Mouse (Mus musculus): ENCODE data around the gene Dhx32.
"Not testable (repeated sequence)": the region's sequence is repeated elsewhere in the genome, so short reads cannot be mapped to it uniquely, and the experiment has no call there.

Gene Dhx32

GRCm38 (mm10) chr7:133730324-133731191 is 52.0 kb downstream of the Dhx32 start:
- in situ Hi-C loops (cut with MboI; ENCODE audit: low sequenced_read_pairs) = no loop called here

GRCm38 (mm10) chr7:133729351-133729750 is 53.2 kb downstream of the Dhx32 start:
- in situ Hi-C loops (cut with MboI; ENCODE audit: low sequenced_read_pairs) = no loop called here

- in situ Hi-C loops (cut with MboI; ENCODE audit: low sequenced_read_pairs) = no loop called here
These were observed 55.5 kb downstream of the Dhx32 start for GRCm38 (mm10) chr7:133727027-133727426.

GRCm38 (mm10) chr7:133725571-133725970 is 57.0 kb downstream of the Dhx32 start:
- in situ Hi-C loops (cut with MboI; ENCODE audit: low sequenced_read_pairs) = no loop called here

GRCm38 (mm10) chr7:133724844-133725243 is 57.7 kb downstream of the Dhx32 start:
- in situ Hi-C loops (cut with MboI; ENCODE audit: low sequenced_read_pairs) = no loop called here

- in situ Hi-C loops (cut with MboI; ENCODE audit: low sequenced_read_pairs) = no loop called here
These were observed 61.9 kb downstream of the Dhx32 start for GRCm38 (mm10) chr7:133720616-133721015.

GRCm38 (mm10) chr7:133718580-133718979 is 63.9 kb downstream of the Dhx32 start:
- in situ Hi-C loops (cut with MboI; ENCODE audit: low sequenced_read_pairs) = no loop called here

GRCm38 (mm10) chr7:133715387-133715786 is 67.1 kb downstream of the Dhx32 start:
- in situ Hi-C loops (cut with MboI; ENCODE audit: low sequenced_read_pairs) = no loop called here

- in situ Hi-C loops (cut with MboI; ENCODE audit: low sequenced_read_pairs) = no loop called here
These were observed 75.2 kb downstream of the Dhx32 start for GRCm38 (mm10) chr7:133707301-133707700.

- in situ Hi-C loops (cut with MboI; ENCODE audit: low sequenced_read_pairs) = no loop called here
These were observed 78.6 kb downstream of the Dhx32 start for GRCm38 (mm10) chr7:133703906-133704305.

- in situ Hi-C loops (cut with MboI; ENCODE audit: low sequenced_read_pairs) = no loop called here
These were observed 80.2 kb downstream of the Dhx32 start for GRCm38 (mm10) chr7:133702333-133702732.

GRCm38 (mm10) chr7:133701366-133701765 is 81.2 kb downstream of the Dhx32 start:
- in situ Hi-C loops (cut with MboI; ENCODE audit: low sequenced_read_pairs) = no loop called here

- in situ Hi-C loops (cut with MboI; ENCODE audit: low sequenced_read_pairs) = no loop called here
These were observed 82.6 kb downstream of the Dhx32 start for GRCm38 (mm10) chr7:133699885-133700284.

GRCm38 (mm10) chr7:133698021-133698709 is 84.4 kb downstream of the Dhx32 start:
- in situ Hi-C loops (cut with MboI; ENCODE audit: low sequenced_read_pairs) = no loop called here

- in situ Hi-C loops (cut with MboI; ENCODE audit: low sequenced_read_pairs) = not testable (repeated sequence)
These were observed 96.9 kb downstream of the Dhx32 start for GRCm38 (mm10) chr7:133685644-133686043.

GRCm38 (mm10) chr7:133684701-133685100 is 97.8 kb downstream of the Dhx32 start:
- in situ Hi-C loops (cut with MboI; ENCODE audit: low sequenced_read_pairs) = no loop called here

GRCm38 (mm10) chr7:133684110-133684509 is 98.4 kb downstream of the Dhx32 start:
- in situ Hi-C loops (cut with MboI; ENCODE audit: low sequenced_read_pairs) = no loop called here

GRCm38 (mm10) chr7:133683626-133684025 is 98.9 kb downstream of the Dhx32 start:
- in situ Hi-C loops (cut with MboI; ENCODE audit: low sequenced_read_pairs) = no loop called here

- in situ Hi-C loops (cut with MboI; ENCODE audit: low sequenced_read_pairs) = no loop called here
These were observed 102.6 kb downstream of the Dhx32 start, which contains the start of gene Mmp21 for GRCm38 (mm10) chr7:133679961-133680360. Gene Mmp21, minus strand, starts transcription at chr7:133680061.

- in situ Hi-C loops (cut with MboI; ENCODE audit: low sequenced_read_pairs) = no loop called here
These were observed 103.1 kb downstream of the Dhx32 start for GRCm38 (mm10) chr7:133679439-133679838.

GRCm38 (mm10) chr7:133678716-133679115 is 103.8 kb downstream of the Dhx32 start:
- in situ Hi-C loops (cut with MboI; ENCODE audit: low sequenced_read_pairs) = no loop called here

- in situ Hi-C loops (cut with MboI; ENCODE audit: low sequenced_read_pairs) = no loop called here
These were observed 106.5 kb downstream of the Dhx32 start for GRCm38 (mm10) chr7:133676002-133676401.

Measured in CH12F3 (cell line).